Mouse (Mus musculus): ENCODE measurements around the gene Sema6d.

Gene Sema6d

GRCm38 (mm10) chr2:124612727-124613510 is 523.1 kb downstream of the Sema6d start:
- no peak for DNase-seq (ENCODE audit: low spot score in 2 of 2)

- no peak for DNase-seq (ENCODE audit: low spot score in 2 of 2)
Measured at GRCm38 (mm10) chr2:124613671-124614210, 524.0 kb downstream of the Sema6d start.

GRCm38 (mm10) chr2:124616746-124617145 is 527.0 kb downstream of the Sema6d start:
- DNase-seq (ENCODE audit: low spot score in 2 of 2) = no peak

- DNase-seq (ENCODE audit: low spot score in 2 of 2) = no peak
Measured at GRCm38 (mm10) chr2:124617440-124617839, 527.7 kb downstream of the Sema6d start.

GRCm38 (mm10) chr2:124618091-124618490 is 528.3 kb downstream of the Sema6d start:
- DNase-seq (ENCODE audit: low spot score in 2 of 2) = no peak

GRCm38 (mm10) chr2:124618526-124619219 is 528.9 kb downstream of the Sema6d start:
- DNase-seq (ENCODE audit: low spot score in 2 of 2) = no peak

GRCm38 (mm10) chr2:124620470-124620869 is 530.7 kb downstream of the Sema6d start:
- DNase-seq (ENCODE audit: low spot score in 2 of 2) = no peak

GRCm38 (mm10) chr2:124621972-124622621 is 532.3 kb downstream of the Sema6d start:
- DNase-seq (ENCODE audit: low spot score in 2 of 2) = no peak

- no peak for DNase-seq (ENCODE audit: low spot score in 2 of 2)
Measured at GRCm38 (mm10) chr2:124624247-124624929, 534.6 kb downstream of the Sema6d start.

GRCm38 (mm10) chr2:124626425-124626824 is 536.7 kb downstream of the Sema6d start:
- no peak for DNase-seq (ENCODE audit: low spot score in 2 of 2)

GRCm38 (mm10) chr2:124627664-124628063 is 537.9 kb downstream of the Sema6d start:
- DNase-seq (ENCODE audit: low spot score in 2 of 2) = no peak

GRCm38 (mm10) chr2:124628701-124629100 is 538.9 kb downstream of the Sema6d start:
- no peak for DNase-seq (ENCODE audit: low spot score in 2 of 2)

- DNase-seq (ENCODE audit: low spot score in 2 of 2) = no peak
Measured at GRCm38 (mm10) chr2:124634400-124634998, 544.7 kb downstream of the Sema6d start.

- DNase-seq (ENCODE audit: low spot score in 2 of 2) = no peak
Measured at GRCm38 (mm10) chr2:124635271-124635865, 545.6 kb downstream of the Sema6d start.

- DNase-seq (ENCODE audit: low spot score in 2 of 2) = no peak
Measured at GRCm38 (mm10) chr2:124637080-124637479, 547.3 kb downstream of the Sema6d start.

GRCm38 (mm10) chr2:124639221-124639963 is 549.6 kb downstream of the Sema6d start:
- no peak for DNase-seq (ENCODE audit: low spot score in 2 of 2)

- DNase-seq (ENCODE audit: low spot score in 2 of 2) = no peak
Measured at GRCm38 (mm10) chr2:124640500-124641193, 550.9 kb downstream of the Sema6d start.

GRCm38 (mm10) chr2:124641194-124641558 is 551.4 kb downstream of the Sema6d start:
- DNase-seq (ENCODE audit: low spot score in 2 of 2) = no peak

- DNase-seq (ENCODE audit: low spot score in 2 of 2) = no peak
Measured at GRCm38 (mm10) chr2:124642131-124642530, 552.4 kb downstream of the Sema6d start.

- DNase-seq (ENCODE audit: low spot score in 2 of 2) = no peak
Measured at GRCm38 (mm10) chr2:124650609-124651008, 560.8 kb downstream of the Sema6d start.
